Mouse (Mus musculus) olfactory bulb, adult 2 months (tissue): Measurements from ENCODE around the gene Nkx2-1.

Experiments
- CTCF ChIP-seq: fragments of 200-500 bp; IDR thresholded peaks from 2 replicates; pipeline ENCODE4 v1.5.1; 2012; ENCODE audit warnings: low read depth, mild to moderate bottlenecking, low read length, moderate library complexity; ENCODE audit not compliant: insufficient read depth
- POLR2A ChIP-seq: fragments of 200-500 bp; IDR thresholded peaks from 2 replicates; pipeline ENCODE4 v1.6.1; 2012; ENCODE audit warnings: mild to moderate bottlenecking, low read depth, low read length, moderate library complexity; ENCODE audit not compliant: insufficient read depth

GRCm38 (mm10) chr12:56521106-56521840 lies 15.4 kb downstream of the Nkx2-1 start:
- TF ChIP-seq POLR2A (no peak), CTCF (no peak)
